Comparison of ENCODE assay signal across 7 mouse cellular contexts in the genomic region with DNA sequence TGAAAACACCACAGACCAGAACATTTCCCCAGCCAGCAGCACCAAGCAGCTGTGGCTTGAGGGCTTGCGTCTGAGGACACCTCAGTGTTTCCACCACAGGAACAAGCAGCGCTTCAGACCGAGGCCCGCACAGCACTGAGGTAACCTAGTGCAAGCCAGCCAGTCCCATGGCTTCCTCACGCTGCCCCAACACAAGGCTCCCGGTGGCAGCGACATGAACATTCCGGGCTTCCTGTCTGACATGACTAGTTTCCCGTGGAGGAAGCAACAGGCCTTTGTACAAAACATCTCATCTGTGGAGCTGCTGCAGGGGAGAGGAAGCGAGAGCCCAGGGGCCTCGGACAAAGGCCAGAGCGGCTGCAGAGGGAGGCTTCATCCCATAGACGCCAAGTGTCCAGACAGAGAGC. TPM values are rescaled to one million over a fixed set of nuclear protein-coding genes. Genes with fewer than 3 reads are reported as not detected.
A peak's percentile ranks its signal among the peaks of the same experiment; 100 is the strongest.
DNase-seq lines count a peak whose midpoint lies in the region; ATAC-seq lines count a peak whose summit lies in the region.

No protein-coding gene starts in this region.

- no peaks in the 10 kb centered on the region for H3K36me3 ChIP-seq in forebrain, embryonic 11.5 days (ENCODE audit: control insufficient read depth, insufficient read depth, low read length)
- no peaks in the 10 kb centered on the region for H3K36me3 ChIP-seq in heart, embryonic 16.5 days (ENCODE audit: control insufficient read depth, insufficient read depth)
- H3K36me3 ChIP-seq in macrophage (ENCODE audit: inconsistent target): no peaks in the 10 kb centered on the region

- 23% methylated on average over 13 of the region's 13 CpGs for WGBS in forebrain, embryonic 11.5 days
- WGBS in heart, embryonic 16.5 days: 39% methylated on average over 13 of the region's 13 CpGs
- 10% methylated on average over 13 of the region's 13 CpGs for WGBS in macrophage (ENCODE audit: missing documents)

- peaks cover 5% of the 10 kb centered on the region; the same call in 1 of the 2 replicates for H3K27me3 ChIP-seq in forebrain, embryonic 11.5 days (ENCODE audit: control insufficient read depth, insufficient read depth, low read length)
- H3K27me3 ChIP-seq in heart, embryonic 16.5 days (ENCODE audit: control insufficient read depth, insufficient read depth, low read length): no peaks in the 10 kb centered on the region

- peak overlapping the region; percentile 93 for H3K27ac ChIP-seq in forebrain, embryonic 11.5 days (ENCODE audit: low read depth, low read length)
- H3K27ac ChIP-seq in heart, embryonic 16.5 days (ENCODE audit: low read length): peak overlapping the region; percentile 98
- H3K27ac ChIP-seq in macrophage: peak overlapping the region; percentile 78

- H3K4me1 ChIP-seq in forebrain, embryonic 11.5 days (replicated peaks; ENCODE audit: control insufficient read depth, insufficient read depth, low read length): peaks cover 18% of the 10 kb centered on the region
- peaks cover 46% of the 10 kb centered on the region for H3K4me1 ChIP-seq in heart, embryonic 16.5 days (ENCODE audit: control insufficient read depth, insufficient read depth, low read length)

- H3K4me2 ChIP-seq in forebrain, embryonic 11.5 days (ENCODE audit: low read depth, low read length, severe bottlenecking): no peak overlapping the region
- peak overlapping the region; percentile 17; the same call in 1 of the 2 replicates for H3K4me2 ChIP-seq in heart, embryonic 16.5 days (ENCODE audit: low read depth, low read length)

- H3K79me2 ChIP-seq in macrophage (ENCODE audit: inconsistent target): peaks cover 8% of the 10 kb centered on the region; the same call in 1 of the 2 replicates

- H3K9me3 ChIP-seq in forebrain, embryonic 11.5 days (ENCODE audit: control insufficient read depth, low read length): no peaks in the 10 kb centered on the region
- no peaks in the 10 kb centered on the region for H3K9me3 ChIP-seq in heart, embryonic 16.5 days (replicated peaks; ENCODE audit: control insufficient read depth, low read length)

- H3K4me3 ChIP-seq in forebrain, embryonic 11.5 days (ENCODE audit: low read depth, low read length): no peak overlapping the region
- no peak overlapping the region for H3K4me3 ChIP-seq in heart, embryonic 16.5 days (ENCODE audit: low read length)
- no peak overlapping the region for H3K4me3 ChIP-seq in macrophage (ENCODE audit: inconsistent target)

- peak overlapping the region; percentile 44 for H3K9ac ChIP-seq in forebrain, embryonic 11.5 days (ENCODE audit: low read length)
- peak overlapping the region; percentile 63 for H3K9ac ChIP-seq in heart, embryonic 16.5 days (ENCODE audit: low read length)

- ATAC-seq in forebrain, embryonic 11.5 days (replicated peaks; ENCODE audit: low FRiP score): no peak
- ATAC-seq in heart, embryonic 16.5 days (replicated peaks; ENCODE audit: extremely low read depth, insufficient read depth, low FRiP score): 0 out of 2 replicates have a peak, but pooled peaks have one; percentile 11

- peak; percentile 68 for DNase-seq in forebrain, embryonic 11.5 days (ENCODE audit: low spot score)
- DNase-seq in kidney, postnatal 10 days: peak; percentile 67
- DNase-seq in spleen, postnatal 14 days (ENCODE audit: low spot score in 2 of 2): no peak
- no peak for DNase-seq in cerebellum, adult 11-12 months
- no peak for DNase-seq in thymus, postnatal 10 days (ENCODE audit: low spot score in 2 of 2)

RNA-seq across cellular contexts. Expression of a gene that starts 51.3 kb away (rescaled TPM):
- 0.76 TPM in 2 replicates for polyA plus RNA-seq in forebrain, embryonic 11.5 days (2014; fragmentation: Nextera tagmentation; extraction: Ambion mirVana)
- 0.91 and 1.1 TPM in 2 replicates for polyA plus RNA-seq in heart, embryonic 16.5 days (2015; fragmentation: Nextera tagmentation; extraction: Ambion mirVana)
- 1 to 10 TPM in 1 of 26 experiments, not detected in 25; 3.9 TPM for total RNA-seq in macrophage (2018; cell fraction: chromatin; rRNA removed)
- total RNA-seq in macrophage (2018; cell fraction: cytosol; rRNA removed): not detected
- total RNA-seq in macrophage (2018; cell fraction: nucleus; rRNA removed): 1 to 10 TPM in 1 of 26 experiments, under 1 TPM in 1, not detected in 24; 0.80 to 3.0 TPM
- not detected in 3 replicates for polyA plus RNA-seq in macrophage (2018)

Comparison
In these comparisons a context has a peak if more than half of its experiments do, and no peak if none do; other contexts are left out.
1. DNase-seq: peak in forebrain, embryonic 11.5 days (single experiment) and kidney, postnatal 10 days (single experiment); none in spleen, postnatal 14 days (0 of 2), cerebellum, adult 11-12 months (single experiment) and thymus, postnatal 10 days (0 of 2).
2. Peak in every context shown above with its lines, with median percentiles within 50 percentile points of each other: H3K27ac ChIP-seq.